Mouse (Mus musculus) liver, embryonic 13.5 days (tissue): ENCODE results near the gene Tank. TPM values are rescaled to one million over a fixed set of nuclear protein-coding genes. Genes with fewer than 3 reads are reported as not detected.

Experiments used
- ATAC-seq: fragments of 200-750 bp; cut with Nextera tagmentation; 2 replicates; pipeline ENCODE4 v1.8.0; 2017; ENCODE audit warnings: low read depth, mild to moderate bottlenecking, moderate number of reproducible peaks, moderate library complexity
- DNase-seq: peaks from one replicate; pipeline ENCODE4 v3.0.0; 2022
- H3K27ac ChIP-seq: fragments of 300-500 bp; sonication (generic); 2 replicates; pipeline ENCODE4 v1.5.1; 2015; ENCODE audit warnings: moderate library complexity, mild to moderate bottlenecking, inconsistent platforms
- H3K27me3 ChIP-seq: fragments of 300-500 bp; sonication (generic); 2 replicates; pipeline ENCODE4 v1.6.1; 2015; ENCODE audit warnings: mild to moderate bottlenecking, inconsistent platforms
- H3K36me3 ChIP-seq: fragments of 300-500 bp; sonication (generic); 2 replicates; pipeline ENCODE4 v1.6.1; 2015; ENCODE audit warnings: mild to moderate bottlenecking, inconsistent platforms
- H3K4me1 ChIP-seq: fragments of 300-500 bp; sonication (generic); replicated peaks from 2 replicates; pipeline ENCODE4 v1.6.1; 2015; ENCODE audit warnings: inconsistent platforms
- H3K4me2 ChIP-seq: fragments of 300-500 bp; sonication (generic); 2 replicates; pipeline ENCODE4 v1.6.1; 2015; ENCODE audit warnings: inconsistent platforms, mild to moderate bottlenecking, moderate library complexity
- H3K4me3 ChIP-seq: fragments of 300-500 bp; sonication (generic); replicated peaks from 2 replicates; pipeline ENCODE4 v1.5.1; 2015; ENCODE audit warnings: mild to moderate bottlenecking, inconsistent platforms
- H3K9ac ChIP-seq: fragments of 300-500 bp; sonication (generic); 2 replicates; pipeline ENCODE4 v1.6.1; 2015; ENCODE audit warnings: mild to moderate bottlenecking, inconsistent platforms
- H3K9me3 ChIP-seq: fragments of 300-500 bp; sonication (generic); replicated peaks from 2 replicates; pipeline ENCODE4 v1.6.1; 2016; ENCODE audit warnings: inconsistent platforms
- WGBS: fragments of 180-500 bp; shearing (Covaris S2); methylation state at CpG from one replicate; pipeline ENCODE4 v1.1.7; 2015; ENCODE audit not compliant: insufficient replicate concordance; 5-methylcytosine and 5-hydroxymethylcytosine counted together
- polyA plus RNA-seq: library from polyadenylated mRNA; unstranded; fragments of >200 nt; fragmentation: Nextera tagmentation; extraction: Ambion mirVana; gene quantifications from 2 replicates; pipeline ENCODE4 v1.2.1, GENCODE M21; 2015

Gene Tank
- polyA plus RNA-seq, 1 experiment from 2014 or later: 24.1 TPM

DNA sequence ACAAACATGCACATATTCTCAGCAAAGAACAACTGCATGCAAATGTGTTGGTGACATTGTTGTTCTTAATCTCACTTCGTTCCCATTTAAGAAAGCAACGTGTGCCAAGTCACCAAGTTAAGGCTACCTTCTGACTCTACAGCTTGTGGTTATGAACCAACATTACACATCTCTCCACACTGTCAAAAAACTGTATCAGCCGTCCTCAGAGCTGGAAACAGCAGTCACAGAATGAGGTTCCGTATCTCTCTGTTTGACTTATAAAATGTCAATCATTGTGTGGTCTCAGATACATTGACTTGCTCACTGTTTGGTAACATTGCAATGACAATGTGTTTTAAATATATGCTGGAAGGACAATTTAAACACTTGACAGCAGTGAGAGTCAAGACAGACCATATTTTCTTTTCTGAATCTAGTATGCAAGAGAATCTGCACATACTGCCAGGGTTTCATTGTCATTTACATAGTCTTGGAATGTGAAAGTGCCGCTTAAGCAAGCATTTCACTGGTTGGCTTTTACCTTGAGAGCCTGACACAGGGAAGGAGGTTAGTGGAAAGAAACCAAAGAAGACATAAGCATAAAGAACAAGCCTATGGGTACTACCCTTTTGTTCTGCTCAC is 20.4 kb upstream of the Tank start:
- Histone ChIP-seq H3K27ac (no peak overlapping the region), H3K27me3 (no peaks in the 10 kb centered on the region), H3K4me1 (no peaks in the 10 kb centered on the region), H3K4me2 (no peak overlapping the region), H3K9me3 (no peaks in the 10 kb centered on the region), H3K36me3 (no peaks in the 10 kb centered on the region), H3K9ac (no peak overlapping the region), H3K4me3 (no peak overlapping the region)
- 51% methylated on average over 5 of the region's 5 CpGs for WGBS
- ATAC-seq (no peak), DNase-seq (no peak)

GRCm38 (mm10) chr2:61561058-61561457 is 17.3 kb upstream of the Tank start:
- DNase-seq: no peak
- H3K9ac ChIP-seq: no peak overlapping the region
- no peak overlapping the region for H3K4me3 ChIP-seq
- H3K4me1 ChIP-seq: no peaks in the 10 kb centered on the region
- no peaks in the 10 kb centered on the region for H3K9me3 ChIP-seq
- no peaks in the 10 kb centered on the region for H3K27me3 ChIP-seq
- no peak overlapping the region for H3K27ac ChIP-seq
- no peak for ATAC-seq
- no peak overlapping the region for H3K4me2 ChIP-seq
- no peaks in the 10 kb centered on the region for H3K36me3 ChIP-seq
- WGBS: 14% methylated on average over 1 of the region's 1 CpGs

DNA sequence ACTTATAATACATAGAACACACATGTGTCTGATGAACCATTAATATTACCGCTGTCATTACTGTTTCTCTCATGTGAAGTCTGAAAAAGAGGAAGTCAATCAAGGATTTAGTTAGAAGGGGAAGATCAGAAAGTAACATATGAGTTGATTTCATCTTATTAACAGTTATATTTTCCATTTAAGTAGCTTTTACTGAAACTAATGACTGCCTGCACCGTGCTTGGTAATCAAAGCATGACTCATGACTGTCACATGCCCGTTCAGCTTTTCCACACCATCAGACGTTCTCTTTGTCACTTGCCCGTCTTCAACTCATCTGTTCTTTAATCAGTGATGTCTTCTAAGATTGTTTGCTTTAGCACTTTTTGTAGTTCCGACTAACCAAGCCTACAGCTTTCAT is 15.2 kb upstream of the Tank start:
- no peak overlapping the region for H3K9ac ChIP-seq
- WGBS: 73% methylated on average over 6 of the region's 6 CpGs
- ATAC-seq: no peak

GRCm38 (mm10) chr2:61567045-61567783 is 11.2 kb upstream of the Tank start:
- Histone ChIP-seq H3K36me3 (no peaks in the 10 kb centered on the region), H3K9ac (no peak overlapping the region), H3K27me3 (no peaks in the 10 kb centered on the region), H3K4me1 (no peaks in the 10 kb centered on the region), H3K27ac (no peak overlapping the region), H3K4me3 (no peak overlapping the region), H3K9me3 (no peaks in the 10 kb centered on the region), H3K4me2 (no peak overlapping the region)
- ATAC-seq: no peak
- DNase-seq: no peak
- WGBS: 51% methylated on average over 4 of the region's 4 CpGs

More for the DNA sequence above, 15.2 kb upstream of the Tank start:
- H3K27me3 ChIP-seq: no peaks in the 10 kb centered on the region
- H3K4me2 ChIP-seq: no peak overlapping the region
- H3K4me3 ChIP-seq: no peak overlapping the region
- no peak overlapping the region for H3K27ac ChIP-seq
- H3K9me3 ChIP-seq: no peaks in the 10 kb centered on the region
- DNase-seq: no peak
- no peaks in the 10 kb centered on the region for H3K36me3 ChIP-seq
- H3K4me1 ChIP-seq: no peaks in the 10 kb centered on the region

- whole genome bisulfite sequencing: 70% methylated on average over 6 of the region's 6 CpGs
- Histone ChIP-seq H3K4me1 (no peaks in the 10 kb centered on the region), H3K9ac (no peak overlapping the region), H3K4me2 (no peak overlapping the region), H3K27ac (no peak overlapping the region), H3K4me3 (no peak overlapping the region), H3K9me3 (no peaks in the 10 kb centered on the region), H3K36me3 (no peaks in the 10 kb centered on the region), H3K27me3 (no peaks in the 10 kb centered on the region)
- no peak for ATAC-seq
- no peak for DNase-seq
Observed at GRCm38 (mm10) chr2:61569181-61569580, 9.2 kb upstream of the Tank start.

DNA sequence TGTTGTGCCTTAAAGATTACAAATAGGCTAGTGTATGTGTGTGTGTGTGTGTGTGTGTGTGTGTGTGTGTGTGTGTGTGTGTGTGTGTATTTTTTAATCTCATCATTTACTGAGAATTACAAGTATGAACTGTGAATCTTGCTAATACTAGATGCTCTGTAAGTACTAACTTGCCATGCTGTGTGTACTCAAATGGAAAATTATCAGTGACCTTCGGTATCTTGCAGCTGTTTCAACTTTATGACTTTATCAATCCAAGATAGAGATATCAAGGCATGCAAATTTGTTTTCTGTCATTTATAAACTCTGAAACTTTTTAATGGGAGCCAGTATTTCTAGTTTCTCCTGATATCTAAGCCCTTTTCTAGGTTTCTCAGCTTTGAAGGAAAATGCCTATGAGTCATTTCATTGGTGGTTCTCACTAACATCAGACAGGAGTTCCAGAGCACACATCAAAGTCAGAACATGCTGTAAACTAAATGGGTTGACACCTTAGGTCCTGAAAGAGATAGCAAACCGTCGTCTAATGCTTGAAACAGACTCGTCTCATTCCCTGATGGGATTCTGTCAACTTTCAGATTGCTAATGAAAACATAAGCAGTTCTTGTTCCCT is 6.9 kb upstream of the Tank start:
- H3K27ac ChIP-seq: no peak overlapping the region
- 40% methylated on average over 4 of the region's 4 CpGs for WGBS
- ATAC-seq: no peak

GRCm38 (mm10) chr2:61576497-61576896 is 1.9 kb upstream of the Tank start:
- H3K9me3 ChIP-seq: no peaks in the 10 kb centered on the region
- no peaks in the 10 kb centered on the region for H3K36me3 ChIP-seq
- 57% methylated on average over 3 of the region's 3 CpGs for WGBS

More for the DNA sequence above, 6.9 kb upstream of the Tank start:
- Histone ChIP-seq H3K4me1 (no peaks in the 10 kb centered on the region), H3K9me3 (no peaks in the 10 kb centered on the region), H3K36me3 (no peaks in the 10 kb centered on the region), H3K27me3 (no peaks in the 10 kb centered on the region), H3K4me3 (no peak overlapping the region), H3K9ac (no peak overlapping the region), H3K4me2 (no peak overlapping the region)
- DNase-seq: no peak

GRCm38 (mm10) chr2:61576928-61577695 is 1.3 kb upstream of the Tank start:
- ATAC-seq (no peak), DNase-seq (no peak)
- H3K36me3 ChIP-seq: no peaks in the 10 kb centered on the region
- no peaks in the 10 kb centered on the region for H3K9me3 ChIP-seq
- H3K4me1 ChIP-seq: no peaks in the 10 kb centered on the region
- H3K4me2 ChIP-seq: no peak overlapping the region
- no peak overlapping the region for H3K4me3 ChIP-seq
- no peak overlapping the region for H3K27ac ChIP-seq
- WGBS: 71% methylated on average over 17 of the region's 17 CpGs
- H3K27me3 ChIP-seq: no peaks in the 10 kb centered on the region
- H3K9ac ChIP-seq: no peak overlapping the region

More at GRCm38 (mm10) chr2:61576497-61576896, 1.9 kb upstream of the Tank start:
- no peak overlapping the region for H3K4me3 ChIP-seq
- no peaks in the 10 kb centered on the region for H3K27me3 ChIP-seq
- no peak for ATAC-seq
- no peaks in the 10 kb centered on the region for H3K4me1 ChIP-seq
- no peak for DNase-seq
- no peak overlapping the region for H3K4me2 ChIP-seq
- H3K9ac ChIP-seq: no peak overlapping the region
- H3K27ac ChIP-seq: no peak overlapping the region

DNA sequence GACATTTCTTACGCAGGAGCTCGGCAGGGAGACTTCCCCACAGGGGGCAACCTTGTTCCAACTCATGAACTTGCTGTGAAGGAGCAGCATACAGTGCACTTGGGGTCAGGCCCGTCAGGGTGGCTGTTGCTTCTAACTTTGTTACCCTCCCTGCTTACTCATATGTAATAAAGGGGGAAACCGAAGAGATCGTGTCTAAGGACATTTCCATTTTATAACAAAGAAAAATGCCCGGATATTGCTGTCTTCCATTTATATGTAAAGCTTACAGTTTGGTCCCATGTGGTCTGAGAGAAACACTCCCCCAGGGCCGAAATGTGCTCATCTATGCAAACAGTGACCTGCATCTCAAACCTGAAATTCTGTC is 706 bp upstream of the Tank start:
- ATAC-seq (no peak), DNase-seq (no peak)
- H3K27me3 ChIP-seq: no peaks in the 10 kb centered on the region
- no peak overlapping the region for H3K9ac ChIP-seq
- H3K4me2 ChIP-seq: no peak overlapping the region
- no peaks in the 10 kb centered on the region for H3K9me3 ChIP-seq
- H3K27ac ChIP-seq: no peak overlapping the region
- no peaks in the 10 kb centered on the region for H3K36me3 ChIP-seq
- WGBS: 64% methylated on average over 7 of the region's 7 CpGs
- H3K4me3 ChIP-seq: no peak overlapping the region
- no peaks in the 10 kb centered on the region for H3K4me1 ChIP-seq

GRCm38 (mm10) chr2:61579501-61579990 is 1.2 kb downstream of the Tank start:
- no peak for DNase-seq
- 78% methylated on average over 3 of the region's 3 CpGs for WGBS
- Histone ChIP-seq H3K27ac (no peak overlapping the region), H3K4me1 (no peaks in the 10 kb centered on the region), H3K4me3 (no peak overlapping the region), H3K9ac (no peak overlapping the region), H3K36me3 (no peaks in the 10 kb centered on the region), H3K4me2 (no peak overlapping the region), H3K9me3 (no peaks in the 10 kb centered on the region), H3K27me3 (no peaks in the 10 kb centered on the region)
- no peak for ATAC-seq

GRCm38 (mm10) chr2:61580091-61580490 is 1.7 kb downstream of the Tank start:
- WGBS: 66% methylated on average over 3 of the region's 3 CpGs
- Histone ChIP-seq H3K9ac (no peak overlapping the region), H3K36me3 (no peaks in the 10 kb centered on the region), H3K4me3 (no peak overlapping the region), H3K9me3 (no peaks in the 10 kb centered on the region), H3K27ac (no peak overlapping the region), H3K27me3 (no peaks in the 10 kb centered on the region), H3K4me2 (no peak overlapping the region), H3K4me1 (no peaks in the 10 kb centered on the region)
- DNase-seq (no peak), ATAC-seq (no peak)
